Mouse (Mus musculus) forebrain, embryonic 10.5 days (tissue): Measurements from ENCODE around the gene Atl1. TPM values are rescaled to one million over a fixed set of nuclear protein-coding genes. Genes with fewer than 3 reads are reported as not detected.

Source experiments
- DNase-seq: peaks from one replicate; pipeline ENCODE4 v3.0.0-alpha.2; 2017; ENCODE audit warnings: low spot score; ENCODE audit errors: extremely low spot score
- H3K27ac ChIP-seq: fragments of 300-500 bp; sonication (generic); 2 replicates; pipeline ENCODE4 v1.5.1; 2016; ENCODE audit warnings: mild to moderate bottlenecking
- H3K27me3 ChIP-seq: fragments of 300-500 bp; sonication (generic); 2 replicates; pipeline ENCODE4 v1.6.1; 2016; ENCODE audit warnings: mild to moderate bottlenecking; ENCODE audit not compliant: poor library complexity, severe bottlenecking
- H3K36me3 ChIP-seq: fragments of 300-500 bp; sonication (generic); replicated peaks from 2 replicates; pipeline ENCODE4 v1.6.1; 2016; ENCODE audit warnings: mild to moderate bottlenecking, moderate library complexity
- H3K4me1 ChIP-seq: fragments of 300-500 bp; sonication (generic); 2 replicates; pipeline ENCODE4 v1.6.1; 2016
- H3K4me3 ChIP-seq: fragments of 300-500 bp; sonication (generic); 2 replicates; pipeline ENCODE4 v1.5.1; 2016; ENCODE audit warnings: mild to moderate bottlenecking, moderate library complexity
- H3K9me3 ChIP-seq: fragments of 300-500 bp; sonication (generic); 2 replicates; pipeline ENCODE4 v1.6.1; 2016; ENCODE audit warnings: mild to moderate bottlenecking, moderate library complexity
- WGBS: fragments of 180-500 bp; shearing (Covaris S2); methylation state at CpG from one replicate; pipeline ENCODE4 v1.1.7; 2016; 5-methylcytosine and 5-hydroxymethylcytosine counted together
- polyA plus RNA-seq: library from polyadenylated mRNA; unstranded; fragments of >200 nt; fragmentation: Nextera tagmentation; extraction: Ambion mirVana; gene quantifications from 2 replicates; pipeline ENCODE4 v1.2.1, GENCODE M21; 2016

Atl1 gene
- 10.0 and 12.7 TPM in 2 replicates for polyA plus RNA-seq

- Histone ChIP-seq H3K27ac (peak within 1 kb of the TSS; percentile 98), H3K4me1 (peaks cover 43% of the 10 kb centered on the region), H3K9me3 (no peaks in the 10 kb centered on the region), H3K27me3 (no peaks in the 10 kb centered on the region), H3K36me3 (peaks cover 10% of the 10 kb centered on the region; the same call in 1 of the 2 replicates), H3K4me3 (peak within 1 kb of the TSS; percentile 91)
- under 1% methylated on average over 118 of the region's 118 CpGs for WGBS
- peak; percentile 84 for DNase-seq
Observed at GRCm38 (mm10) chr12:69892371-69893251, at the start of gene Atl1, which contains the start of gene Map4k5. TSS of gene Atl1 (plus strand) at chr12:69892614. TSS of gene Map4k5 (minus strand) at chr12:69893200.

GRCm38 (mm10) chr12:69843531-69844445 lies 48.6 kb upstream of the Atl1 start:
- H3K27me3 ChIP-seq, result no peaks in the 10 kb centered on the region
- H3K4me1 ChIP-seq, result peaks cover 4% of the 10 kb centered on the region; the same call in 1 of the 2 replicates
- no peak overlapping the region for H3K27ac ChIP-seq
- DNase-seq, result peak; percentile 26
- peaks cover 71% of the 10 kb centered on the region for H3K36me3 ChIP-seq
- no peaks in the 10 kb centered on the region for H3K9me3 ChIP-seq
- WGBS, result 76% methylated on average over 19 of the region's 19 CpGs
- no peak overlapping the region for H3K4me3 ChIP-seq

- H3K4me1 ChIP-seq, result peaks cover 4% of the 10 kb centered on the region; the same call in 1 of the 2 replicates
- 89% methylated on average over 9 of the region's 9 CpGs for WGBS
- no peaks in the 10 kb centered on the region for H3K27me3 ChIP-seq
- H3K9me3 ChIP-seq, result no peaks in the 10 kb centered on the region
- no peak overlapping the region for H3K4me3 ChIP-seq
- H3K27ac ChIP-seq, result no peak overlapping the region
- peaks cover 66% of the 10 kb centered on the region for H3K36me3 ChIP-seq
- no peak for DNase-seq
Observed at GRCm38 (mm10) chr12:69845722-69846121, 46.7 kb upstream of the Atl1 start.

- WGBS, result 96% methylated on average over 9 of the region's 9 CpGs
- Histone ChIP-seq H3K4me1 (peaks cover 4% of the 10 kb centered on the region; the same call in 1 of the 2 replicates), H3K9me3 (no peaks in the 10 kb centered on the region), H3K27me3 (no peaks in the 10 kb centered on the region), H3K36me3 (peaks cover 64% of the 10 kb centered on the region), H3K27ac (no peak overlapping the region), H3K4me3 (no peak overlapping the region)
- no peak for DNase-seq
Observed at GRCm38 (mm10) chr12:69846499-69846898, 45.9 kb upstream of the Atl1 start.

- 93% methylated on average over 12 of the region's 12 CpGs for WGBS
- DNase-seq, result no peak
- no peak overlapping the region for H3K4me3 ChIP-seq
- H3K27ac ChIP-seq, result no peak overlapping the region
- H3K9me3 ChIP-seq, result no peaks in the 10 kb centered on the region
- H3K36me3 ChIP-seq, result peaks cover 69% of the 10 kb centered on the region
- no peaks in the 10 kb centered on the region for H3K27me3 ChIP-seq
- peaks cover 4% of the 10 kb centered on the region; the same call in 1 of the 2 replicates for H3K4me1 ChIP-seq
Observed at GRCm38 (mm10) chr12:69848083-69848878, 44.1 kb upstream of the Atl1 start.

GRCm38 (mm10) chr12:69852288-69852687 lies 40.1 kb upstream of the Atl1 start:
- Histone ChIP-seq H3K27me3 (no peaks in the 10 kb centered on the region), H3K36me3 (peaks cover 56% of the 10 kb centered on the region), H3K4me1 (no peaks in the 10 kb centered on the region), H3K27ac (no peak overlapping the region), H3K4me3 (no peak overlapping the region), H3K9me3 (no peaks in the 10 kb centered on the region)
- no peak for DNase-seq
- WGBS, result 89% methylated on average over 9 of the region's 9 CpGs

GRCm38 (mm10) chr12:69853387-69853786 lies 39.0 kb upstream of the Atl1 start:
- no peaks in the 10 kb centered on the region for H3K4me1 ChIP-seq
- H3K27me3 ChIP-seq, result no peaks in the 10 kb centered on the region
- no peaks in the 10 kb centered on the region for H3K9me3 ChIP-seq
- no peak for DNase-seq
- WGBS, result 91% methylated on average over 11 of the region's 11 CpGs
- H3K36me3 ChIP-seq, result peaks cover 47% of the 10 kb centered on the region
- H3K27ac ChIP-seq, result no peak overlapping the region
- H3K4me3 ChIP-seq, result no peak overlapping the region

GRCm38 (mm10) chr12:69853942-69854341 lies 38.5 kb upstream of the Atl1 start:
- no peak for DNase-seq
- no peaks in the 10 kb centered on the region for H3K9me3 ChIP-seq
- no peaks in the 10 kb centered on the region for H3K4me1 ChIP-seq
- no peak overlapping the region for H3K27ac ChIP-seq
- H3K27me3 ChIP-seq, result no peaks in the 10 kb centered on the region
- WGBS, result 93% methylated on average over 2 of the region's 2 CpGs
- H3K4me3 ChIP-seq, result no peak overlapping the region
- peaks cover 44% of the 10 kb centered on the region for H3K36me3 ChIP-seq

GRCm38 (mm10) chr12:69855641-69856300 lies 36.6 kb upstream of the Atl1 start:
- Histone ChIP-seq H3K36me3 (peaks cover 34% of the 10 kb centered on the region), H3K27me3 (no peaks in the 10 kb centered on the region), H3K4me1 (no peaks in the 10 kb centered on the region), H3K9me3 (no peaks in the 10 kb centered on the region), H3K4me3 (no peak overlapping the region), H3K27ac (no peak overlapping the region)
- WGBS, result 97% methylated on average over 12 of the region's 12 CpGs
- no peak for DNase-seq

- Histone ChIP-seq H3K27me3 (no peaks in the 10 kb centered on the region), H3K4me1 (no peaks in the 10 kb centered on the region), H3K27ac (no peak overlapping the region), H3K9me3 (no peaks in the 10 kb centered on the region), H3K4me3 (no peak overlapping the region), H3K36me3 (peaks cover 30% of the 10 kb centered on the region)
- no peak for DNase-seq
- 94% methylated on average over 10 of the region's 10 CpGs for WGBS
Observed at GRCm38 (mm10) chr12:69856398-69856797, 36.0 kb upstream of the Atl1 start.

GRCm38 (mm10) chr12:69857597-69857996 lies 34.8 kb upstream of the Atl1 start:
- peaks cover 19% of the 10 kb centered on the region for H3K36me3 ChIP-seq
- no peak overlapping the region for H3K27ac ChIP-seq
- H3K4me1 ChIP-seq, result no peaks in the 10 kb centered on the region
- no peak for DNase-seq
- H3K9me3 ChIP-seq, result no peaks in the 10 kb centered on the region
- 94% methylated on average over 2 of the region's 2 CpGs for WGBS
- no peaks in the 10 kb centered on the region for H3K27me3 ChIP-seq
- no peak overlapping the region for H3K4me3 ChIP-seq
